Mouse (Mus musculus): ENCODE results near the gene Ankrd34c.

GRCm38 (mm10) chr9:89738295-89738694 lies at the start of gene Ankrd34c:
- no peak for TF ChIP-seq CTCF (IDR thresholded peaks at IDR 0.05; ENCODE audit: low read depth)
- TF ChIP-seq EP300 (IDR thresholded peaks at IDR 0.05; ENCODE audit: low read depth): no peak
